Mouse (Mus musculus) liver, adult 2 months (tissue): ENCODE data around the gene Ccdc36.

Experiments used
- CTCF ChIP-seq: fragments of 200-500 bp; IDR thresholded peaks from 2 replicates; pipeline ENCODE4 v1.5.1; 2011; ENCODE audit warnings: low read depth, low read length, control low read depth
- POLR2A ChIP-seq: fragments of 200-500 bp; IDR thresholded peaks from 2 replicates; pipeline ENCODE4 v1.6.1; 2011; ENCODE audit warnings: low read length, control low read depth; ENCODE audit not compliant: insufficient read depth; ENCODE audit errors: extremely low read depth

DNA sequence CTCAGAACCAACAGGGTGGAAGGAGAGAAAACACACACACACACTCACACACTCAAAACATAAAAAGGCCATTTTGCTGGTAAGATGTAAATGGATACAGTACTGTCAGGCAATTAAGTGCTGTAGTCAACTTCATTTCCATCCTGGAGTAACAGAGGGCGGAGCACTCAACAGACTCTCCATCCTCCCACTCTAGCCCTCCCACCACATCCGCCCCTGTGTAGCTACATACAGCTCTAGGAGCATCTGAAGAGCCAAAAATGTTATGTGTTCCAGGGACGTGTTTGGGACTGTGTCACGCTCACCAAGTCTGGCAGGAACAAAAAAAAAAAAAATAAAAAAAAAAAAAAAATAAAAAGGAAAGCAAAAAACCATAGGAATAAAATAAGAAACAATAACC is 25.2 kb downstream of the Ccdc36 start:
- TF ChIP-seq POLR2A, result no peak
- no peak for TF ChIP-seq CTCF
